Mouse (Mus musculus): ENCODE data around the gene Uchl3. TPM values are rescaled to one million over a fixed set of nuclear protein-coding genes. Genes with fewer than 3 reads are reported as not detected.
A peak's percentile ranks its signal among the peaks of the same experiment; 100 is the strongest.

Uchl3 gene
- total RNA-seq (2014; fragmentation: Nextera tagmentation) (90.6 and 112 TPM in 2 replicates), total RNA-seq (2017) (77.6 and 85.8 TPM in 2 replicates)

GRCm38 (mm10) chr14:101653581-101654525, at the start of gene Uchl3:
Gene Uchl3, plus strand, starts transcription at chr14:101653967.
- ATAC-seq (replicated peaks; ENCODE audit: low FRiP score, low TSS enrichment, poor library complexity, severe bottlenecking) = peak; percentile 81

GRCm38 (mm10) chr14:101605843-101606242, 47.9 kb upstream of the Uchl3 start:
- 0 out of 2 replicates have a peak, but pooled peaks have one; percentile 21 for ATAC-seq (replicated peaks; ENCODE audit: low FRiP score, low TSS enrichment, poor library complexity, severe bottlenecking)

GRCm38 (mm10) chr14:101607631-101608518, 45.9 kb upstream of the Uchl3 start:
- ATAC-seq (replicated peaks; ENCODE audit: low FRiP score, low TSS enrichment, poor library complexity, severe bottlenecking) = peak; percentile 1; the same call in 1 of the 2 replicates

- ATAC-seq (replicated peaks; ENCODE audit: low FRiP score, low TSS enrichment, poor library complexity, severe bottlenecking) = peak; percentile 91
These were observed 45.0 kb upstream of the Uchl3 start, which contains the start of gene Tbc1d4 for GRCm38 (mm10) chr14:101608519-101609368. Gene Tbc1d4, minus strand, starts transcription at chr14:101609191.

GRCm38 (mm10) chr14:101610701-101611100, 43.1 kb upstream of the Uchl3 start:
- ATAC-seq (replicated peaks; ENCODE audit: low FRiP score, low TSS enrichment, poor library complexity, severe bottlenecking) = no peak

GRCm38 (mm10) chr14:101613206-101613605, 40.6 kb upstream of the Uchl3 start:
- no peak for ATAC-seq (replicated peaks; ENCODE audit: low FRiP score, low TSS enrichment, poor library complexity, severe bottlenecking)

GRCm38 (mm10) chr14:101616178-101616577, 37.6 kb upstream of the Uchl3 start:
- no peak for ATAC-seq (replicated peaks; ENCODE audit: low FRiP score, low TSS enrichment, poor library complexity, severe bottlenecking)

- ATAC-seq (replicated peaks; ENCODE audit: low FRiP score, low TSS enrichment, poor library complexity, severe bottlenecking) = 0 out of 2 replicates have a peak, but pooled peaks have one; percentile 67
These were observed 36.1 kb upstream of the Uchl3 start for GRCm38 (mm10) chr14:101617680-101618079.

GRCm38 (mm10) chr14:101630548-101630947, 23.2 kb upstream of the Uchl3 start:
- no peak for ATAC-seq (replicated peaks; ENCODE audit: low FRiP score, low TSS enrichment, poor library complexity, severe bottlenecking)

- no peak for ATAC-seq (replicated peaks; ENCODE audit: low FRiP score, low TSS enrichment, poor library complexity, severe bottlenecking)
These were observed 18.0 kb upstream of the Uchl3 start for GRCm38 (mm10) chr14:101635765-101636164.

GRCm38 (mm10) chr14:101637381-101637780, 16.4 kb upstream of the Uchl3 start:
- no peak for ATAC-seq (replicated peaks; ENCODE audit: low FRiP score, low TSS enrichment, poor library complexity, severe bottlenecking)

- ATAC-seq (replicated peaks; ENCODE audit: low FRiP score, low TSS enrichment, poor library complexity, severe bottlenecking) = peak; percentile 99
These were observed 13.5 kb upstream of the Uchl3 start, which contains the start of gene Commd6 for GRCm38 (mm10) chr14:101640153-101640843. Gene Commd6, minus strand, starts transcription at chr14:101640686.

GRCm38 (mm10) chr14:101644948-101645347, 8.8 kb upstream of the Uchl3 start:
- no peak for ATAC-seq (replicated peaks; ENCODE audit: low FRiP score, low TSS enrichment, poor library complexity, severe bottlenecking)

GRCm38 (mm10) chr14:101650551-101650950, 3.2 kb upstream of the Uchl3 start:
- ATAC-seq (replicated peaks; ENCODE audit: low FRiP score, low TSS enrichment, poor library complexity, severe bottlenecking) = no peak

- ATAC-seq (replicated peaks; ENCODE audit: low FRiP score, low TSS enrichment, poor library complexity, severe bottlenecking) = peak; percentile 73
These were observed 1.2 kb upstream of the Uchl3 start for GRCm38 (mm10) chr14:101652571-101652970.

GRCm38 (mm10) chr14:101654526-101654909, 751 bp downstream of the Uchl3 start:
- ATAC-seq (replicated peaks; ENCODE audit: low FRiP score, low TSS enrichment, poor library complexity, severe bottlenecking) = no peak

- ATAC-seq (replicated peaks; ENCODE audit: low FRiP score, low TSS enrichment, poor library complexity, severe bottlenecking) = no peak
These were observed 2.5 kb downstream of the Uchl3 start for GRCm38 (mm10) chr14:101656307-101656706.

All from megakaryocyte-erythroid progenitor cell, adult 5-6 weeks (primary cell).